Mouse (Mus musculus) erythroblast, embryonic 14.5 days (primary cell): ENCODE data around the gene Ntrk3.

Experiments
- GATA1 ChIP-seq: IDR thresholded peaks from 2 replicates; pipeline ENCODE4 v1.6.1; 2012; ENCODE audit warnings: low read length, inconsistent platforms, mixed read lengths
- TAL1 ChIP-seq: IDR thresholded peaks from 3 replicates; pipeline ENCODE4 v1.6.1; 2012; ENCODE audit warnings: low read length, inconsistent platforms, mixed read lengths

GRCm38 (mm10) chr7:78658026-78658425, 79.8 kb downstream of the Ntrk3 start:
- TF ChIP-seq GATA1: no peak
- TF ChIP-seq TAL1: no peak
